Mouse (Mus musculus): ENCODE data around the gene Bcl7b. TPM values are rescaled to one million over a fixed set of nuclear protein-coding genes. Genes with fewer than 3 reads are reported as not detected.
A peak's percentile ranks its signal among the peaks of the same experiment; 100 is the strongest.

The Bcl7b gene
- 44.6 and 46.4 TPM in 2 replicates for polyA plus RNA-seq (2015; fragmentation: Nextera tagmentation; extraction: Ambion mirVana)

GRCm38 (mm10) chr5:135168063-135169062 lies at the start of gene Bcl7b:
TSS of gene Bcl7b (plus strand) at chr5:135168283.
- Histone ChIP-seq H3K36me3 (peaks cover 19% of the 10 kb centered on the region), H3K27me3 (replicated peaks) (no peaks in the 10 kb centered on the region), H3K9ac (replicated peaks) (peak within 1 kb of the TSS; percentile 82), H3K4me2 (peak within 1 kb of the TSS; percentile 85), H3K9me3 (replicated peaks) (no peaks in the 10 kb centered on the region), H3K27ac (replicated peaks) (peak within 1 kb of the TSS; percentile 100), H3K4me1 (peaks cover 25% of the 10 kb centered on the region), H3K4me3 (replicated peaks) (peak within 1 kb of the TSS; percentile 64)
- peak; percentile 99 for ATAC-seq (ENCODE audit: low FRiP score)
- 2% methylated on average over 94 of the region's 95 CpGs for WGBS

- Histone ChIP-seq H3K27me3 (replicated peaks) (peaks cover 6% of the 10 kb centered on the region), H3K36me3 (no peaks in the 10 kb centered on the region), H3K9ac (replicated peaks) (no peak overlapping the region), H3K9me3 (replicated peaks) (no peaks in the 10 kb centered on the region), H3K27ac (replicated peaks) (no peak overlapping the region), H3K4me1 (no peaks in the 10 kb centered on the region), H3K4me2 (no peak overlapping the region), H3K4me3 (replicated peaks) (no peak overlapping the region)
- WGBS: 43% methylated on average over 6 of the region's 6 CpGs
- no peak for ATAC-seq (ENCODE audit: low FRiP score)
Measured at GRCm38 (mm10) chr5:135118589-135119081, 49.4 kb upstream of the Bcl7b start.

GRCm38 (mm10) chr5:135120753-135121152 lies 47.3 kb upstream of the Bcl7b start:
- no peaks in the 10 kb centered on the region for H3K9me3 ChIP-seq (replicated peaks)
- no peak overlapping the region for H3K4me3 ChIP-seq (replicated peaks)
- 61% methylated on average over 4 of the region's 4 CpGs for WGBS
- no peaks in the 10 kb centered on the region for H3K36me3 ChIP-seq
- H3K27ac ChIP-seq (replicated peaks): no peak overlapping the region
- no peak overlapping the region for H3K4me2 ChIP-seq
- no peak overlapping the region for H3K9ac ChIP-seq (replicated peaks)
- H3K27me3 ChIP-seq (replicated peaks): peaks cover 6% of the 10 kb centered on the region
- H3K4me1 ChIP-seq: no peaks in the 10 kb centered on the region
- no peak for ATAC-seq (ENCODE audit: low FRiP score)

- 73% methylated on average over 6 of the region's 6 CpGs for WGBS
- no peaks in the 10 kb centered on the region for H3K9me3 ChIP-seq (replicated peaks)
- no peak overlapping the region for H3K4me2 ChIP-seq
- no peak for ATAC-seq (ENCODE audit: low FRiP score)
- H3K27me3 ChIP-seq (replicated peaks): peaks cover 9% of the 10 kb centered on the region
- H3K9ac ChIP-seq (replicated peaks): no peak overlapping the region
- no peak overlapping the region for H3K27ac ChIP-seq (replicated peaks)
- no peaks in the 10 kb centered on the region for H3K4me1 ChIP-seq
- no peak overlapping the region for H3K4me3 ChIP-seq (replicated peaks)
- H3K36me3 ChIP-seq: no peaks in the 10 kb centered on the region
Measured at GRCm38 (mm10) chr5:135126121-135126520, 42.0 kb upstream of the Bcl7b start.

GRCm38 (mm10) chr5:135127669-135128068 lies 40.4 kb upstream of the Bcl7b start:
- no peak overlapping the region for H3K27ac ChIP-seq (replicated peaks)
- no peaks in the 10 kb centered on the region for H3K4me1 ChIP-seq
- WGBS: 63% methylated on average over 6 of the region's 6 CpGs
- no peak overlapping the region for H3K4me2 ChIP-seq
- H3K27me3 ChIP-seq (replicated peaks): peaks cover 13% of the 10 kb centered on the region
- H3K9ac ChIP-seq (replicated peaks): no peak overlapping the region
- H3K36me3 ChIP-seq: no peaks in the 10 kb centered on the region
- ATAC-seq (ENCODE audit: low FRiP score): no peak
- H3K4me3 ChIP-seq (replicated peaks): no peak overlapping the region
- H3K9me3 ChIP-seq (replicated peaks): no peaks in the 10 kb centered on the region

GRCm38 (mm10) chr5:135129747-135130146 lies 38.3 kb upstream of the Bcl7b start:
- Histone ChIP-seq H3K9ac (replicated peaks) (no peak overlapping the region), H3K27me3 (replicated peaks) (peaks cover 33% of the 10 kb centered on the region), H3K36me3 (no peaks in the 10 kb centered on the region), H3K9me3 (replicated peaks) (no peaks in the 10 kb centered on the region), H3K4me2 (no peak overlapping the region), H3K4me1 (peaks cover 7% of the 10 kb centered on the region), H3K27ac (replicated peaks) (no peak overlapping the region), H3K4me3 (replicated peaks) (no peak overlapping the region)
- WGBS: 81% methylated on average over 4 of the region's 4 CpGs
- no peak for ATAC-seq (ENCODE audit: low FRiP score)

GRCm38 (mm10) chr5:135133736-135134405 lies 34.2 kb upstream of the Bcl7b start:
- peak overlapping the region; percentile 55 for H3K4me2 ChIP-seq
- no peaks in the 10 kb centered on the region for H3K36me3 ChIP-seq
- H3K4me1 ChIP-seq: peaks cover 7% of the 10 kb centered on the region
- 4% methylated on average over 26 of the region's 26 CpGs for WGBS
- peaks cover 45% of the 10 kb centered on the region for H3K27me3 ChIP-seq (replicated peaks)
- no peaks in the 10 kb centered on the region for H3K9me3 ChIP-seq (replicated peaks)
- H3K9ac ChIP-seq (replicated peaks): no peak overlapping the region
- H3K27ac ChIP-seq (replicated peaks): no peak overlapping the region
- peak overlapping the region; percentile 30 for H3K4me3 ChIP-seq (replicated peaks)
- peak; percentile 47; the same call in 1 of the 2 replicates for ATAC-seq (ENCODE audit: low FRiP score)

GRCm38 (mm10) chr5:135134534-135134933 lies 33.5 kb upstream of the Bcl7b start:
- no peak for ATAC-seq (ENCODE audit: low FRiP score)
- no peaks in the 10 kb centered on the region for H3K36me3 ChIP-seq
- WGBS: 3% methylated on average over 8 of the region's 8 CpGs

GRCm38 (mm10) chr5:135139881-135140280 lies 28.2 kb upstream of the Bcl7b start:
- Histone ChIP-seq H3K4me1 (no peaks in the 10 kb centered on the region), H3K27me3 (replicated peaks) (peaks cover 11% of the 10 kb centered on the region), H3K36me3 (no peaks in the 10 kb centered on the region), H3K4me3 (replicated peaks) (no peak overlapping the region), H3K4me2 (no peak overlapping the region), H3K9ac (replicated peaks) (no peak overlapping the region), H3K27ac (replicated peaks) (no peak overlapping the region), H3K9me3 (replicated peaks) (no peaks in the 10 kb centered on the region)
- ATAC-seq (ENCODE audit: low FRiP score): no peak
- 75% methylated on average over 2 of the region's 2 CpGs for WGBS

More at GRCm38 (mm10) chr5:135134534-135134933, 33.5 kb upstream of the Bcl7b start:
- Histone ChIP-seq H3K4me2 (peak overlapping the region; percentile 55), H3K27me3 (replicated peaks) (peaks cover 45% of the 10 kb centered on the region), H3K27ac (replicated peaks) (no peak overlapping the region), H3K9me3 (replicated peaks) (no peaks in the 10 kb centered on the region), H3K4me1 (peaks cover 7% of the 10 kb centered on the region), H3K9ac (replicated peaks) (no peak overlapping the region), H3K4me3 (replicated peaks) (peak overlapping the region; percentile 30)

GRCm38 (mm10) chr5:135144469-135144868 lies 23.6 kb upstream of the Bcl7b start:
- Histone ChIP-seq H3K4me1 (peaks cover 8% of the 10 kb centered on the region), H3K4me3 (replicated peaks) (no peak overlapping the region), H3K4me2 (no peak overlapping the region), H3K9me3 (replicated peaks) (no peaks in the 10 kb centered on the region), H3K36me3 (no peaks in the 10 kb centered on the region), H3K27me3 (replicated peaks) (no peaks in the 10 kb centered on the region), H3K27ac (replicated peaks) (no peak overlapping the region), H3K9ac (replicated peaks) (no peak overlapping the region)
- 64% methylated on average over 4 of the region's 4 CpGs for WGBS
- ATAC-seq (ENCODE audit: low FRiP score): no peak

GRCm38 (mm10) chr5:135145532-135145931 lies 22.6 kb upstream of the Bcl7b start:
- H3K4me1 ChIP-seq: peaks cover 16% of the 10 kb centered on the region
- H3K4me2 ChIP-seq: no peak overlapping the region
- H3K9me3 ChIP-seq (replicated peaks): no peaks in the 10 kb centered on the region
- WGBS: 83% methylated on average over 3 of the region's 3 CpGs
- H3K27me3 ChIP-seq (replicated peaks): no peaks in the 10 kb centered on the region
- no peak overlapping the region for H3K4me3 ChIP-seq (replicated peaks)
- H3K9ac ChIP-seq (replicated peaks): no peak overlapping the region
- H3K36me3 ChIP-seq: no peaks in the 10 kb centered on the region
- no peak for ATAC-seq (ENCODE audit: low FRiP score)
- no peak overlapping the region for H3K27ac ChIP-seq (replicated peaks)
